Mouse (Mus musculus) ES-E14 (cell line): ENCODE data around the gene Gm5089.

Experiments
- CHD2 ChIP-seq: IDR thresholded peaks from 2 replicates; pipeline ENCODE4 v1.6.1; 2014; ENCODE audit warnings: mild to moderate bottlenecking, low read depth, low read length, inconsistent platforms
- MAFK ChIP-seq: IDR thresholded peaks from 2 replicates; pipeline ENCODE4 v1.6.1; 2014; ENCODE audit warnings: mild to moderate bottlenecking, low read depth, low read length, inconsistent platforms; ENCODE audit not compliant: insufficient read depth
- ZC3H11A ChIP-seq: IDR thresholded peaks from 2 replicates; pipeline ENCODE4 v1.6.1; 2012; ENCODE audit warnings: low read depth, mild to moderate bottlenecking, inconsistent platforms, low read length, borderline replicate concordance
- ZNF384 ChIP-seq: IDR thresholded peaks from 2 replicates; pipeline ENCODE4 v1.6.1; 2012; ENCODE audit warnings: low read depth, low read length, inconsistent platforms

- TF ChIP-seq MAFK, result no peak
- TF ChIP-seq ZNF384, result no peak
- TF ChIP-seq CHD2, result 0 out of 2 replicates have a peak, but pooled peaks have one; percentile 32
- no peak for TF ChIP-seq ZC3H11A
Measured at GRCm38 (mm10) chr14:122472647-122473046, 21.7 kb upstream of the Gm5089 start.
